Mouse (Mus musculus): ENCODE results near the gene Tmem246. TPM values are rescaled to one million over a fixed set of nuclear protein-coding genes. Genes with fewer than 3 reads are reported as not detected.
A peak's percentile ranks its signal among the peaks of the same experiment; 100 is the strongest.

The Tmem246 gene
- polyA plus RNA-seq, 1 experiment from 2014 or later, result 32.8 TPM

GRCm38 (mm10) chr4:49616924-49617323, 19.2 kb upstream of the Tmem246 start:
- Histone ChIP-seq H3K4me3 (no peak overlapping the region), H3K4me2 (no peak overlapping the region), H3K9ac (no peak overlapping the region), H3K4me1 (no peaks in the 10 kb centered on the region), H3K36me3 (no peaks in the 10 kb centered on the region), H3K27me3 (no peaks in the 10 kb centered on the region), H3K27ac (no peak overlapping the region), H3K9me3 (no peaks in the 10 kb centered on the region)
- WGBS, result 90% methylated on average over 10 of the region's 10 CpGs
- ATAC-seq (ENCODE audit: insufficient number of reproducible peaks, insufficient read depth, low FRiP score, low TSS enrichment, low read depth), result no peak

GRCm38 (mm10) chr4:49605459-49605858, 7.8 kb upstream of the Tmem246 start:
- H3K27ac ChIP-seq, result no peak overlapping the region
- no peaks in the 10 kb centered on the region for H3K4me1 ChIP-seq
- H3K9me3 ChIP-seq, result no peaks in the 10 kb centered on the region
- H3K36me3 ChIP-seq, result no peaks in the 10 kb centered on the region
- no peak overlapping the region for H3K4me3 ChIP-seq
- no peaks in the 10 kb centered on the region for H3K27me3 ChIP-seq
- WGBS, result 85% methylated on average over 1 of the region's 1 CpGs
- H3K9ac ChIP-seq, result no peak overlapping the region
- no peak overlapping the region for H3K4me2 ChIP-seq
- ATAC-seq (ENCODE audit: insufficient number of reproducible peaks, insufficient read depth, low FRiP score, low TSS enrichment, low read depth), result no peak

- no peaks in the 10 kb centered on the region for H3K9me3 ChIP-seq
- no peak overlapping the region for H3K9ac ChIP-seq
- H3K27ac ChIP-seq, result no peak overlapping the region
- H3K4me3 ChIP-seq, result no peak overlapping the region
- no peak for ATAC-seq (ENCODE audit: insufficient number of reproducible peaks, insufficient read depth, low FRiP score, low TSS enrichment, low read depth)
- H3K4me1 ChIP-seq, result 0 out of 2 replicates have a peak, but pooled peaks cover under 1% of the 10 kb centered on the region
- no peaks in the 10 kb centered on the region for H3K27me3 ChIP-seq
- WGBS, result 86% methylated on average over 5 of the region's 5 CpGs
- no peak overlapping the region for H3K4me2 ChIP-seq
- no peaks in the 10 kb centered on the region for H3K36me3 ChIP-seq
Observed at GRCm38 (mm10) chr4:49604616-49605015, 6.9 kb upstream of the Tmem246 start.

GRCm38 (mm10) chr4:49604016-49604546, 6.4 kb upstream of the Tmem246 start:
- Histone ChIP-seq H3K4me2 (no peak overlapping the region), H3K36me3 (no peaks in the 10 kb centered on the region), H3K27ac (no peak overlapping the region), H3K4me3 (no peak overlapping the region), H3K9me3 (no peaks in the 10 kb centered on the region), H3K4me1 (0 out of 2 replicates have a peak, but pooled peaks cover 3% of the 10 kb centered on the region), H3K9ac (no peak overlapping the region), H3K27me3 (no peaks in the 10 kb centered on the region)
- 64% methylated on average over 1 of the region's 1 CpGs for WGBS
- ATAC-seq (ENCODE audit: insufficient number of reproducible peaks, insufficient read depth, low FRiP score, low TSS enrichment, low read depth), result no peak

GRCm38 (mm10) chr4:49603161-49603560, 5.5 kb upstream of the Tmem246 start:
- ATAC-seq (ENCODE audit: insufficient number of reproducible peaks, insufficient read depth, low FRiP score, low TSS enrichment, low read depth), result no peak
- Histone ChIP-seq H3K36me3 (no peaks in the 10 kb centered on the region), H3K9me3 (no peaks in the 10 kb centered on the region), H3K9ac (no peak overlapping the region), H3K4me2 (no peak overlapping the region), H3K4me3 (no peak overlapping the region), H3K27ac (no peak overlapping the region), H3K4me1 (peaks cover 3% of the 10 kb centered on the region; the same call in 1 of the 2 replicates), H3K27me3 (no peaks in the 10 kb centered on the region)
- WGBS, result 71% methylated on average over 2 of the region's 2 CpGs

GRCm38 (mm10) chr4:49596846-49597182, 862 bp downstream of the Tmem246 start:
- Histone ChIP-seq H3K4me3 (peak overlapping the region; percentile 87), H3K27ac (peak overlapping the region; percentile 90; the same call in 1 of the 2 replicates), H3K9me3 (no peaks in the 10 kb centered on the region), H3K9ac (peak overlapping the region; percentile 85), H3K4me2 (peak overlapping the region; percentile 89), H3K4me1 (peaks cover 12% of the 10 kb centered on the region), H3K36me3 (no peaks in the 10 kb centered on the region), H3K27me3 (no peaks in the 10 kb centered on the region; the same call in 1 of the 2 replicates)
- 1% methylated on average over 20 of the region's 20 CpGs for WGBS
- ATAC-seq (ENCODE audit: insufficient number of reproducible peaks, insufficient read depth, low FRiP score, low TSS enrichment, low read depth), result no peak

GRCm38 (mm10) chr4:49590152-49590551, 7.5 kb downstream of the Tmem246 start:
- Histone ChIP-seq H3K4me2 (no peak overlapping the region), H3K4me1 (peaks cover 12% of the 10 kb centered on the region), H3K36me3 (peaks cover 16% of the 10 kb centered on the region), H3K27me3 (no peaks in the 10 kb centered on the region), H3K4me3 (no peak overlapping the region), H3K27ac (no peak overlapping the region), H3K9ac (no peak overlapping the region), H3K9me3 (no peaks in the 10 kb centered on the region)
- no peak for ATAC-seq (ENCODE audit: insufficient number of reproducible peaks, insufficient read depth, low FRiP score, low TSS enrichment, low read depth)
- WGBS, result 82% methylated on average over 2 of the region's 2 CpGs

GRCm38 (mm10) chr4:49586811-49587210, 10.9 kb downstream of the Tmem246 start:
- H3K36me3 ChIP-seq, result peaks cover 16% of the 10 kb centered on the region
- WGBS, result 83% methylated on average over 10 of the region's 10 CpGs
- H3K4me3 ChIP-seq, result no peak overlapping the region
- H3K9ac ChIP-seq, result no peak overlapping the region
- H3K27ac ChIP-seq, result no peak overlapping the region
- no peak overlapping the region for H3K4me2 ChIP-seq
- no peak for ATAC-seq (ENCODE audit: insufficient number of reproducible peaks, insufficient read depth, low FRiP score, low TSS enrichment, low read depth)
- no peaks in the 10 kb centered on the region for H3K9me3 ChIP-seq
- H3K4me1 ChIP-seq, result peaks cover 30% of the 10 kb centered on the region
- no peaks in the 10 kb centered on the region for H3K27me3 ChIP-seq

- peaks cover 30% of the 10 kb centered on the region for H3K4me1 ChIP-seq
- no peak overlapping the region for H3K4me3 ChIP-seq
- no peak overlapping the region for H3K4me2 ChIP-seq
- no peaks in the 10 kb centered on the region for H3K9me3 ChIP-seq
- 70% methylated on average over 7 of the region's 7 CpGs for WGBS
- peaks cover 16% of the 10 kb centered on the region for H3K36me3 ChIP-seq
- no peak overlapping the region for H3K9ac ChIP-seq
- no peaks in the 10 kb centered on the region for H3K27me3 ChIP-seq
- peak overlapping the region; percentile 62 for H3K27ac ChIP-seq
- ATAC-seq (ENCODE audit: insufficient number of reproducible peaks, insufficient read depth, low FRiP score, low TSS enrichment, low read depth), result 0 out of 2 replicates have a peak, but pooled peaks have one; percentile 34
Observed at GRCm38 (mm10) chr4:49585524-49586101, 12.1 kb downstream of the Tmem246 start.

- 31% methylated on average over 14 of the region's 14 CpGs for WGBS
- H3K4me1 ChIP-seq, result peaks cover 30% of the 10 kb centered on the region
- H3K9me3 ChIP-seq, result no peaks in the 10 kb centered on the region
- no peak overlapping the region for H3K4me3 ChIP-seq
- peak overlapping the region; percentile 9 for H3K4me2 ChIP-seq
- ATAC-seq (ENCODE audit: insufficient number of reproducible peaks, insufficient read depth, low FRiP score, low TSS enrichment, low read depth), result no peak; the same call in 1 of the 2 replicates
- peak overlapping the region; percentile 52 for H3K27ac ChIP-seq
- H3K36me3 ChIP-seq, result peaks cover 16% of the 10 kb centered on the region
- H3K9ac ChIP-seq, result no peak overlapping the region
- H3K27me3 ChIP-seq, result no peaks in the 10 kb centered on the region
Observed at GRCm38 (mm10) chr4:49583965-49584831, 13.5 kb downstream of the Tmem246 start.

GRCm38 (mm10) chr4:49581256-49581655, 16.4 kb downstream of the Tmem246 start:
- no peaks in the 10 kb centered on the region for H3K27me3 ChIP-seq

More at GRCm38 (mm10) chr4:49581256-49581655, 16.4 kb downstream of the Tmem246 start:
- 74% methylated on average over 4 of the region's 4 CpGs for WGBS
- Histone ChIP-seq H3K9me3 (no peaks in the 10 kb centered on the region), H3K9ac (no peak overlapping the region), H3K36me3 (peaks cover 9% of the 10 kb centered on the region), H3K4me2 (no peak overlapping the region), H3K27ac (no peak overlapping the region), H3K4me1 (peaks cover 29% of the 10 kb centered on the region), H3K4me3 (no peak overlapping the region)
- no peak for ATAC-seq (ENCODE audit: insufficient number of reproducible peaks, insufficient read depth, low FRiP score, low TSS enrichment, low read depth)
